Mouse (Mus musculus) retina, adult 2 months (tissue): ENCODE results near the gene Ndufb2.

Experiments
- DNase-seq: peaks from one replicate; pipeline ENCODE4 v3.0.0-alpha.2; 2012; ENCODE audit warnings: low read depth, low spot score

Ndufb2 gene

GRCm38 (mm10) chr6:39592401-39593214 lies at the start of gene Ndufb2:
Gene Ndufb2, plus strand, starts transcription at chr6:39592574.
- DNase-seq, result peak; percentile 93

GRCm38 (mm10) chr6:39542631-39543597 lies 49.5 kb upstream of the Ndufb2 start:
- DNase-seq, result no peak

GRCm38 (mm10) chr6:39543769-39544420 lies 48.5 kb upstream of the Ndufb2 start:
- DNase-seq, result no peak

- DNase-seq, result no peak
These were observed 46.9 kb upstream of the Ndufb2 start for GRCm38 (mm10) chr6:39545474-39545873.

GRCm38 (mm10) chr6:39548030-39548429 lies 44.3 kb upstream of the Ndufb2 start:
- no peak for DNase-seq

- DNase-seq, result no peak
These were observed 40.3 kb upstream of the Ndufb2 start for GRCm38 (mm10) chr6:39551981-39552636.

GRCm38 (mm10) chr6:39554888-39555647 lies 37.3 kb upstream of the Ndufb2 start:
- DNase-seq, result no peak

- DNase-seq, result no peak
These were observed 36.8 kb upstream of the Ndufb2 start for GRCm38 (mm10) chr6:39555648-39555945.

- no peak for DNase-seq
These were observed 35.3 kb upstream of the Ndufb2 start for GRCm38 (mm10) chr6:39556900-39557659.

- no peak for DNase-seq
These were observed 34.6 kb upstream of the Ndufb2 start, which contains the start of gene Dennd2a for GRCm38 (mm10) chr6:39557723-39558261. Gene Dennd2a, minus strand, starts transcription at chr6:39557867.

- DNase-seq, result no peak
These were observed 33.0 kb upstream of the Ndufb2 start for GRCm38 (mm10) chr6:39559276-39559939.

GRCm38 (mm10) chr6:39562166-39563015 lies 30.0 kb upstream of the Ndufb2 start:
- DNase-seq, result peak; percentile 64

- no peak for DNase-seq
These were observed 24.8 kb upstream of the Ndufb2 start for GRCm38 (mm10) chr6:39567528-39567927.

- no peak for DNase-seq
These were observed 21.9 kb upstream of the Ndufb2 start for GRCm38 (mm10) chr6:39570426-39570825.

GRCm38 (mm10) chr6:39573791-39574554 lies 18.4 kb upstream of the Ndufb2 start, which contains the start of gene Adck2:
Gene Adck2, plus strand, starts transcription at chr6:39573873.
- peak; percentile 74 for DNase-seq

- DNase-seq, result no peak
These were observed 17.9 kb upstream of the Ndufb2 start for GRCm38 (mm10) chr6:39574555-39574869.

- DNase-seq, result no peak
These were observed 17.4 kb upstream of the Ndufb2 start for GRCm38 (mm10) chr6:39574951-39575350.
